Mouse (Mus musculus) limb, embryonic 14.5 days (tissue): ENCODE data around the gene Nav2. TPM values are rescaled to one million over a fixed set of nuclear protein-coding genes. Genes with fewer than 3 reads are reported as not detected.
A peak's percentile ranks its signal among the peaks of the same experiment; 100 is the strongest.

Source experiments
- ATAC-seq: fragments of 200-750 bp; cut with Nextera tagmentation; 2 replicates; pipeline ENCODE4 v1.8.0; 2017; ENCODE audit warnings: low read depth, moderate number of reproducible peaks, moderate TSS enrichment; ENCODE audit not compliant: low FRiP score
- DNase-seq: peaks from one replicate; pipeline ENCODE4 v3.0.0-alpha.2; 2015; ENCODE audit warnings: low spot score
- H3K27ac ChIP-seq: fragments of 300-500 bp; sonication (generic); replicated peaks from 2 replicates; pipeline ENCODE4 v1.5.1; 2014; ENCODE audit warnings: low read depth, mild to moderate bottlenecking, low read length, moderate library complexity, mixed read lengths
- H3K27me3 ChIP-seq: fragments of 300-500 bp; sonication (generic); 2 replicates; pipeline ENCODE4 v1.6.1; 2014; ENCODE audit warnings: low read length, mixed read lengths; ENCODE audit not compliant: control insufficient read depth, insufficient read depth
- H3K36me3 ChIP-seq: fragments of 300-500 bp; sonication (generic); 2 replicates; pipeline ENCODE4 v1.6.1; 2014; ENCODE audit warnings: mild to moderate bottlenecking, low read length, moderate library complexity, mixed read lengths; ENCODE audit not compliant: control insufficient read depth, insufficient read depth
- H3K4me1 ChIP-seq: fragments of 300-500 bp; sonication (generic); 2 replicates; pipeline ENCODE4 v1.6.1; 2014; ENCODE audit warnings: antibody characterized with exemption, low read length, mixed read lengths; ENCODE audit not compliant: control insufficient read depth, insufficient read depth
- H3K4me2 ChIP-seq: fragments of 300-500 bp; sonication (generic); replicated peaks from 2 replicates; pipeline ENCODE4 v1.6.1; 2014; ENCODE audit warnings: low read depth, mild to moderate bottlenecking, low read length, moderate library complexity; ENCODE audit not compliant: severe bottlenecking
- H3K4me3 ChIP-seq: fragments of 300-500 bp; sonication (generic); replicated peaks from 2 replicates; pipeline ENCODE4 v1.5.1; 2014; ENCODE audit warnings: low read length
- H3K9ac ChIP-seq: fragments of 300-500 bp; sonication (generic); 2 replicates; pipeline ENCODE4 v1.6.1; 2014; ENCODE audit warnings: mild to moderate bottlenecking, low read depth, low read length, moderate library complexity; ENCODE audit not compliant: severe bottlenecking
- H3K9me3 ChIP-seq: fragments of 300-500 bp; sonication (generic); 2 replicates; pipeline ENCODE4 v1.6.1; 2016; ENCODE audit warnings: low read length; ENCODE audit not compliant: control insufficient read depth
- POLR2A ChIP-seq: fragments of 200-500 bp; IDR thresholded peaks from 2 replicates; pipeline ENCODE4 v1.8.0; 2012; ENCODE audit warnings: inconsistent platforms, mild to moderate bottlenecking, moderate library complexity, borderline replicate concordance; ENCODE audit not compliant: insufficient read depth, insufficient read length; ENCODE audit errors: extremely low read depth
- WGBS: fragments of 180-500 bp; shearing (Covaris S2); extraction: QIAGEN DNeasy Blood & Tissue Kit; methylation state at CpG from one replicate; pipeline ENCODE4 v1.1.7; 2014; 5-methylcytosine and 5-hydroxymethylcytosine counted together
- polyA plus RNA-seq, 2 experiments: library from polyadenylated mRNA; depleted of rRNA in 1 of 2; stranded (reverse) in 1 of 2; unstranded in 1 of 2; fragments of >200 nt; fragmentation: Nextera tagmentation in 1 of 2; extraction: Ambion mirVana in 1 of 2; gene quantifications; 2 replicates each; pipeline versions ENCODE4 v1.2.1 to v1.2.3; 2012 to 2014

Gene Nav2
- polyA plus RNA-seq, 2 experiments, result 15.8 to 16.8 TPM

- WGBS, result 83% methylated on average over 5 of the region's 5 CpGs
- ATAC-seq (no peak), DNase-seq (no peak)
- TF ChIP-seq POLR2A, result no peak
- Histone ChIP-seq H3K4me3 (no peak overlapping the region), H3K36me3 (peaks cover 2% of the 10 kb centered on the region; the same call in 1 of the 2 replicates), H3K9me3 (no peaks in the 10 kb centered on the region), H3K4me2 (no peak overlapping the region), H3K27me3 (no peaks in the 10 kb centered on the region), H3K9ac (no peak overlapping the region), H3K27ac (no peak overlapping the region), H3K4me1 (peaks cover 13% of the 10 kb centered on the region)
These were observed 546.1 kb downstream of the Nav2 start for GRCm38 (mm10) chr7:49454601-49455000.

DNA sequence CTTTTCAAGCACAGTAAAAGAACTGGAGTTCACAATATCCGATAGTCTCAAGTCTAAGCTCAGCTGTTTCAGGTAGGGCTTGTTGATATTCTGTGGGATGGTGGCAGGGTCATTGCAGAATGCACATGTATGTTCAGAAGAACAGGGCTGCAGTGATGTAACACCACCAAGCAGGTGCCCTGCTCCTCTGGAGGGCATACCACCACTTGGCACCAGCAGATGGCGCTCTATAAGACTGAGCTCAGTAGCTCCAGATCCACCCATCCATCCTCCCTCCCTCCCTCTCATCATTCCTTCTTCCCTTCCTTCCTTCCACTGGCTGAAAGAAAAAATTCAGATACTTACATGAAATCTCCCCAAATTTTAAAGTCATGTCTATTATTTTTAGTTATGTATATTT is 547.6 kb downstream of the Nav2 start:
- ATAC-seq, result no peak; the same call in 1 of the 2 replicates
- no peak overlapping the region for H3K9ac ChIP-seq
- H3K4me2 ChIP-seq, result no peak overlapping the region
- no peaks in the 10 kb centered on the region for H3K4me1 ChIP-seq
- H3K27me3 ChIP-seq, result no peaks in the 10 kb centered on the region
- H3K4me3 ChIP-seq, result no peak overlapping the region
- peaks cover 2% of the 10 kb centered on the region; the same call in 1 of the 2 replicates for H3K36me3 ChIP-seq
- DNase-seq, result no peak
- H3K27ac ChIP-seq, result no peak overlapping the region
- 62% methylated on average over 2 of the region's 2 CpGs for WGBS
- no peak for TF ChIP-seq POLR2A
- no peaks in the 10 kb centered on the region for H3K9me3 ChIP-seq

- TF ChIP-seq POLR2A, result no peak
- Histone ChIP-seq H3K9ac (no peak overlapping the region), H3K27me3 (no peaks in the 10 kb centered on the region), H3K4me2 (no peak overlapping the region), H3K4me3 (no peak overlapping the region), H3K9me3 (no peaks in the 10 kb centered on the region), H3K27ac (no peak overlapping the region), H3K36me3 (peaks cover 2% of the 10 kb centered on the region; the same call in 1 of the 2 replicates), H3K4me1 (peaks cover 8% of the 10 kb centered on the region)
- ATAC-seq (no peak), DNase-seq (no peak)
- WGBS, result 65% methylated on average over 10 of the region's 10 CpGs
These were observed 548.9 kb downstream of the Nav2 start for GRCm38 (mm10) chr7:49457398-49457797.

- H3K36me3 ChIP-seq, result peaks cover 2% of the 10 kb centered on the region; the same call in 1 of the 2 replicates
- H3K4me2 ChIP-seq, result no peak overlapping the region
- no peak overlapping the region for H3K4me3 ChIP-seq
- no peak overlapping the region for H3K27ac ChIP-seq
- no peaks in the 10 kb centered on the region for H3K27me3 ChIP-seq
- no peak overlapping the region for H3K9ac ChIP-seq
- TF ChIP-seq POLR2A, result no peak
- 80% methylated on average over 10 of the region's 10 CpGs for WGBS
- H3K4me1 ChIP-seq, result peaks cover 13% of the 10 kb centered on the region
- H3K9me3 ChIP-seq, result no peaks in the 10 kb centered on the region
- DNase-seq, result no peak
- no peak for ATAC-seq
These were observed 549.4 kb downstream of the Nav2 start for GRCm38 (mm10) chr7:49457890-49458289.

GRCm38 (mm10) chr7:49462328-49462811 is 553.9 kb downstream of the Nav2 start:
- WGBS, result 6% methylated on average over 10 of the region's 10 CpGs
- H3K4me3 ChIP-seq, result peak overlapping the region; percentile 13; the same call in 1 of the 2 replicates
- TF ChIP-seq POLR2A, result no peak
- H3K27ac ChIP-seq, result no peak overlapping the region
- no peak for DNase-seq
- peaks cover 13% of the 10 kb centered on the region for H3K4me1 ChIP-seq
- 0 out of 2 replicates have a peak overlapping the region, but pooled peaks have one; percentile 1 for H3K9ac ChIP-seq
- H3K36me3 ChIP-seq, result peaks cover 11% of the 10 kb centered on the region
- H3K9me3 ChIP-seq, result no peaks in the 10 kb centered on the region
- ATAC-seq, result peak; percentile 36; the same call in 1 of the 2 replicates
- H3K27me3 ChIP-seq, result no peaks in the 10 kb centered on the region
- peak overlapping the region; percentile 39 for H3K4me2 ChIP-seq
